Mouse (Mus musculus) right cerebral cortex, adult 18-20 months (tissue): Measurements from ENCODE around the gene Gnao1.

Experiments
- DNase-seq: peaks from one replicate; pipeline ENCODE4 v3.0.0; 2022; ENCODE audit warnings: mixed read lengths

The Gnao1 gene

GRCm38 (mm10) chr8:93845186-93845585 is 35.4 kb downstream of the Gnao1 start:
- no peak for DNase-seq

- no peak for DNase-seq
Observed at GRCm38 (mm10) chr8:93852087-93852645, 42.4 kb downstream of the Gnao1 start.

GRCm38 (mm10) chr8:93852851-93853461 is 43.2 kb downstream of the Gnao1 start:
- no peak for DNase-seq

GRCm38 (mm10) chr8:93854676-93855075 is 44.9 kb downstream of the Gnao1 start:
- no peak for DNase-seq

GRCm38 (mm10) chr8:93855272-93855671 is 45.5 kb downstream of the Gnao1 start:
- DNase-seq, result no peak

- DNase-seq, result no peak
Observed at GRCm38 (mm10) chr8:93857144-93857543, 47.4 kb downstream of the Gnao1 start.

GRCm38 (mm10) chr8:93858286-93858685 is 48.5 kb downstream of the Gnao1 start:
- DNase-seq, result no peak

GRCm38 (mm10) chr8:93860020-93860419 is 50.3 kb downstream of the Gnao1 start:
- DNase-seq, result no peak

GRCm38 (mm10) chr8:93864064-93864463 is 54.3 kb downstream of the Gnao1 start:
- DNase-seq, result no peak

- DNase-seq, result no peak
Observed at GRCm38 (mm10) chr8:93866271-93866670, 56.5 kb downstream of the Gnao1 start.

- no peak for DNase-seq
Observed at GRCm38 (mm10) chr8:93868486-93869221, 58.9 kb downstream of the Gnao1 start.

- DNase-seq, result no peak
Observed at GRCm38 (mm10) chr8:93871275-93871674, 61.5 kb downstream of the Gnao1 start.

GRCm38 (mm10) chr8:93878396-93878795 is 68.6 kb downstream of the Gnao1 start:
- DNase-seq, result no peak

GRCm38 (mm10) chr8:93879966-93880365 is 70.2 kb downstream of the Gnao1 start:
- no peak for DNase-seq

GRCm38 (mm10) chr8:93881381-93881780 is 71.6 kb downstream of the Gnao1 start:
- DNase-seq, result no peak

- DNase-seq, result peak; percentile 59
Observed at GRCm38 (mm10) chr8:93883241-93883640, 73.5 kb downstream of the Gnao1 start.

GRCm38 (mm10) chr8:93883771-93884170 is 74.0 kb downstream of the Gnao1 start:
- no peak for DNase-seq

GRCm38 (mm10) chr8:93884316-93884715 is 74.5 kb downstream of the Gnao1 start:
- peak; percentile 85 for DNase-seq

- no peak for DNase-seq
Observed at GRCm38 (mm10) chr8:93886181-93886580, 76.4 kb downstream of the Gnao1 start.

GRCm38 (mm10) chr8:93888150-93888676 is 78.4 kb downstream of the Gnao1 start:
- DNase-seq, result no peak

- no peak for DNase-seq
Observed at GRCm38 (mm10) chr8:93888702-93889480, 79.1 kb downstream of the Gnao1 start.

GRCm38 (mm10) chr8:93893556-93893955 is 83.8 kb downstream of the Gnao1 start:
- no peak for DNase-seq
